Mouse (Mus musculus) liver, embryonic 11.5 days (tissue): ENCODE measurements around the gene Rnf115. TPM values are rescaled to one million over a fixed set of nuclear protein-coding genes. Genes with fewer than 3 reads are reported as not detected.

Experiments used
- ATAC-seq: fragments of 200-750 bp; cut with Nextera tagmentation; replicated peaks from 2 replicates; pipeline ENCODE4 v1.8.0; 2017; ENCODE audit warnings: moderate number of reproducible peaks, mild to moderate bottlenecking, moderate TSS enrichment, moderate library complexity; ENCODE audit not compliant: low FRiP score
- DNase-seq: peaks from one replicate; pipeline ENCODE4 v3.0.0-alpha.2; 2017; ENCODE audit warnings: low spot score
- H3K27ac ChIP-seq: fragments of 300-500 bp; sonication (generic); 2 replicates; pipeline ENCODE4 v1.5.1; 2014; ENCODE audit warnings: mild to moderate bottlenecking, low read depth, low read length, control low read depth
- H3K27me3 ChIP-seq: fragments of 300-500 bp; sonication (generic); replicated peaks from 2 replicates; pipeline ENCODE4 v1.6.1; 2014; ENCODE audit warnings: low read length, mixed read lengths; ENCODE audit not compliant: control insufficient read depth, insufficient read depth
- H3K36me3 ChIP-seq: fragments of 300-500 bp; sonication (generic); 2 replicates; pipeline ENCODE4 v1.6.1; 2014; ENCODE audit warnings: mild to moderate bottlenecking, low read length, moderate library complexity, mixed read lengths; ENCODE audit not compliant: control insufficient read depth, insufficient read depth
- H3K4me1 ChIP-seq: fragments of 300-500 bp; sonication (generic); replicated peaks from 2 replicates; pipeline ENCODE4 v1.6.1; 2014; ENCODE audit warnings: low read length, mixed read lengths; ENCODE audit not compliant: control insufficient read depth, insufficient read depth
- H3K4me2 ChIP-seq: fragments of 300-500 bp; sonication (generic); 2 replicates; pipeline ENCODE4 v1.6.1; 2014; ENCODE audit warnings: mild to moderate bottlenecking, control low read depth, moderate library complexity
- H3K4me3 ChIP-seq: fragments of 300-500 bp; sonication (generic); 2 replicates; pipeline ENCODE4 v1.5.1; 2014; ENCODE audit warnings: low read depth, low read length, control low read depth
- H3K9ac ChIP-seq: fragments of 300-500 bp; sonication (generic); 2 replicates; pipeline ENCODE4 v1.6.1; 2014; ENCODE audit warnings: low read depth, low read length, control low read depth
- H3K9me3 ChIP-seq: fragments of 300-500 bp; sonication (generic); 2 replicates; pipeline ENCODE4 v1.6.1; 2016; ENCODE audit warnings: low read length, inconsistent platforms, mixed read lengths; ENCODE audit not compliant: control insufficient read depth
- WGBS: fragments of 180-500 bp; shearing (Covaris S2); extraction: QIAGEN DNeasy Blood & Tissue Kit; methylation state at CpG from one replicate; pipeline ENCODE4 v1.1.7; 2014; 5-methylcytosine and 5-hydroxymethylcytosine counted together
- polyA plus RNA-seq: library from polyadenylated mRNA; unstranded; fragments of >200 nt; fragmentation: Nextera tagmentation; extraction: Ambion mirVana; gene quantifications from 2 replicates; pipeline ENCODE4 v1.2.1, GENCODE M21; 2014

Rnf115 gene
- polyA plus RNA-seq, 1 experiment from 2014 or later: 49.6 TPM

DNA sequence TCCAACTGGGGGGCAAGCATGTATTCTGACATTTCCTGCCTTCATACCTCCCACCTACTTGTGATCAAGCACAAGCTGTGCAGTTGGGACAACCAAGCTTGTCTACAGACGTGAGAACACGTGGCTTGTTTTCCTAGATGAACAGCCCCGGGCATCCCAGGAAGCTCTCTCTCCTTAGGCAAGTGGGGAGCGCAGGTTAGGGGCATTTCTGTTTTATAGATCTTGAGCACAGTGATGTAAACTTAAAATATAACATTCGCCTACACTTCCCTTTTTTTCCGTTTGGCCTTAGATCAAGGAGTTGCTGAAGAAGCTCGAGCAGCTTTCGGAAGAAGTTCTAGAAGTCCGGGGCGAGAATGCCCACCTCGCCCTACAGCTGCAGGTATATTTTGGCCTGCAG, 38.6 kb upstream of the Rnf115 start:
- H3K4me2 ChIP-seq: no peak overlapping the region
- H3K27me3 ChIP-seq: peaks cover 18% of the 10 kb centered on the region
- WGBS: 75% methylated on average over 11 of the region's 11 CpGs
- no peak overlapping the region for H3K9ac ChIP-seq
- H3K4me1 ChIP-seq: no peaks in the 10 kb centered on the region; the same call in 1 of the 2 replicates
- H3K36me3 ChIP-seq: no peaks in the 10 kb centered on the region
- H3K4me3 ChIP-seq: no peak overlapping the region
- DNase-seq (no peak), ATAC-seq (no peak)
- no peak overlapping the region for H3K27ac ChIP-seq
- no peaks in the 10 kb centered on the region for H3K9me3 ChIP-seq

DNA sequence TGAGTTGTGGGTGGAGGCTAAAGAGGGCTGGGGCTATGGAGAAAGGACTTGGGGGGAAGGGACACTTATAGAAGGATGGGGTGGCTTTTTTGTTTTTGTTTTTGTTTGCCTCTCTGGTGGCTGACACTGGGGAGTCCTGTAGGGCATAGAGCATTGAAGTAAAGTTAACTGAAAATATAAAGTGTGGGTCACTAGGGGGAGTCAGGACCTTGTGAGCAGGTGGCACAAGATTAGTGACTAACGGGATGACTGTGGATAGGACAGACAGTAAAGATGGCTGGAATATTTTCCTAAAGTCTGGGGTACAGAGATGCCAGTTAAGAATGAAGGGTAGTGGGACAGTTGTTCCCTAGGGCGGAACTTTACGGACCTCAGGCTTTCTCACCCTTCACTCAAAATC, 37.2 kb upstream of the Rnf115 start:
- Histone ChIP-seq H3K4me2 (no peak overlapping the region), H3K4me3 (no peak overlapping the region), H3K27ac (no peak overlapping the region), H3K9ac (no peak overlapping the region), H3K36me3 (no peaks in the 10 kb centered on the region), H3K4me1 (no peaks in the 10 kb centered on the region), H3K9me3 (no peaks in the 10 kb centered on the region), H3K27me3 (peaks cover 4% of the 10 kb centered on the region)
- ATAC-seq (no peak), DNase-seq (no peak)
- 45% methylated on average over 3 of the region's 3 CpGs for WGBS

DNA sequence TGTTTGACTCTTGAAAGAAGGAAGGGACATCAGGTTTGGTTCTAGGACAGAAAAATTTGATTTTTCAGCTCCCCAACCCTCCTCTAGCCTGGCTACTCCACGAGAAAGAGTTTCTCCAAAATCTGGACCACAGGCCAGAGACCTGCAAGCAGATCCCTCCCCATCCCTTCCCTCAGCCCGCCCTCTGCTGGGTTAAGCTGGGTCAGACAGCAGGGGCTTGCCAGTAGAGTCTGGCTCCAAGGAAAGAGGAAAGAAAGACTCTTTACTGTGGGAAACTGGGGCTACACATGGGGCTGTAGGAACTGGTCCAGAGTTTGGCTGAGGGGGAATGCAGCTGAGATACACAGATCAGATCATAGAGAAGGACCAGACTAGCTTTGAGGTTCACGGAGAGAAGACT, 35.0 kb upstream of the Rnf115 start:
- no peak for DNase-seq
- no peaks in the 10 kb centered on the region for H3K9me3 ChIP-seq
- no peak overlapping the region for H3K27ac ChIP-seq
- no peaks in the 10 kb centered on the region for H3K36me3 ChIP-seq
- WGBS: 20% methylated on average over 3 of the region's 3 CpGs
- H3K4me3 ChIP-seq: no peak overlapping the region
- peaks cover 1% of the 10 kb centered on the region for H3K4me1 ChIP-seq
- no peaks in the 10 kb centered on the region; the same call in none of the 2 replicates for H3K27me3 ChIP-seq
- no peak for ATAC-seq
- H3K4me2 ChIP-seq: no peak overlapping the region
- no peak overlapping the region for H3K9ac ChIP-seq

DNA sequence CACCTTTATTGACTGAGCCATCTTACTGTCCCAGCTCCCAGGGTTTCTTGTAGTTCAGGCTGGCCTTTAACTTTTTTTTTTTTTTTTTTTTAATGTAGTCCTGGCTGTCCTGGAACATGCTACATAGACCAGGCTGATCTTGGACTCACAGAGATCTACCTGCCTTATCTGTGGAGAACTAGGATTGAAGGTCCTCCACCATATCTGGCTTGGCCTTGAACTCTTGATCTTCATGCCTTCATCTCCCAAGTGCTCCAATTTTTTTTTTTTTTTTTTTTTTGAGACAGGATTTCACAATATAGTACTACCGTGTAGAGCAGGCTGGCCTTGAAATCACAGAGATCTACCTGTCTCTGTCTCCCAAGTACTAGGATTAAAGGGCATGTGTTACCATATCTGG, 33.9 kb upstream of the Rnf115 start:
- H3K27me3 ChIP-seq: no peaks in the 10 kb centered on the region; the same call in none of the 2 replicates
- no peak for ATAC-seq
- H3K9me3 ChIP-seq: no peaks in the 10 kb centered on the region
- no peak overlapping the region for H3K4me2 ChIP-seq
- 72% methylated on average over 1 of the region's 1 CpGs for WGBS
- H3K27ac ChIP-seq: no peak overlapping the region
- no peak overlapping the region for H3K9ac ChIP-seq
- H3K4me3 ChIP-seq: no peak overlapping the region
- H3K36me3 ChIP-seq: no peaks in the 10 kb centered on the region
- no peak for DNase-seq
- H3K4me1 ChIP-seq: peaks cover 5% of the 10 kb centered on the region

DNA sequence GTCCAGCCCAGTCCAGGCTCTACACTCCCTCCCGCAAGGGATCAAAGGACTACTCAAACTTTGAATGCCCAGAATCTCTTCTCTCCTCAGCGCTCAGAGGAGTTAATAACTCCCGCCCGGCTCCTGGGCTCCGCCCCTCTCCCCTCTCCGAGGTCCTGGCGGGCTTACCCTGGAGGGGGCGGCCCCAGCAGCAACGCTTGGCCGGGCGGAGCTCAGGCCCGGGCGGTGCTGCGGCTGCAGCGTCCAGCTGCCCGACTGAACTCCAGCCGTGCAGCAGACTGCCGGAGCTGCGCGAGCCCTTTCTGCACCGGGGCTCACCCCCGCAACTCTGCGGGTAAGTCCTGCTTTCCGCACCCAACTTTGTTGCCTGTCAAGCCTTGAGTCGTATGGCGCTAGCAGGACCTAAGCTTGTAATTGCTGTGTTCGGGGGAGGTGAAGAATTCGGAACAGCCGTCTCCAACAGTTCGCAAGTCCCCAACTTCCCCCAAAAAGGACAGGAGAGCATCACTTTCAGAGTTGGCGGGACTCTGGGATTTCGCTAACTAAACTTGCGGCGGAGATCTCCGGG, 31.2 kb upstream of the Rnf115 start, which contains the start of gene Pias3:
TSS of gene Pias3 (plus strand) at position 187 of the 568 bp plus-strand sequence.
- WGBS: under 1% methylated on average over 35 of the region's 35 CpGs

DNA sequence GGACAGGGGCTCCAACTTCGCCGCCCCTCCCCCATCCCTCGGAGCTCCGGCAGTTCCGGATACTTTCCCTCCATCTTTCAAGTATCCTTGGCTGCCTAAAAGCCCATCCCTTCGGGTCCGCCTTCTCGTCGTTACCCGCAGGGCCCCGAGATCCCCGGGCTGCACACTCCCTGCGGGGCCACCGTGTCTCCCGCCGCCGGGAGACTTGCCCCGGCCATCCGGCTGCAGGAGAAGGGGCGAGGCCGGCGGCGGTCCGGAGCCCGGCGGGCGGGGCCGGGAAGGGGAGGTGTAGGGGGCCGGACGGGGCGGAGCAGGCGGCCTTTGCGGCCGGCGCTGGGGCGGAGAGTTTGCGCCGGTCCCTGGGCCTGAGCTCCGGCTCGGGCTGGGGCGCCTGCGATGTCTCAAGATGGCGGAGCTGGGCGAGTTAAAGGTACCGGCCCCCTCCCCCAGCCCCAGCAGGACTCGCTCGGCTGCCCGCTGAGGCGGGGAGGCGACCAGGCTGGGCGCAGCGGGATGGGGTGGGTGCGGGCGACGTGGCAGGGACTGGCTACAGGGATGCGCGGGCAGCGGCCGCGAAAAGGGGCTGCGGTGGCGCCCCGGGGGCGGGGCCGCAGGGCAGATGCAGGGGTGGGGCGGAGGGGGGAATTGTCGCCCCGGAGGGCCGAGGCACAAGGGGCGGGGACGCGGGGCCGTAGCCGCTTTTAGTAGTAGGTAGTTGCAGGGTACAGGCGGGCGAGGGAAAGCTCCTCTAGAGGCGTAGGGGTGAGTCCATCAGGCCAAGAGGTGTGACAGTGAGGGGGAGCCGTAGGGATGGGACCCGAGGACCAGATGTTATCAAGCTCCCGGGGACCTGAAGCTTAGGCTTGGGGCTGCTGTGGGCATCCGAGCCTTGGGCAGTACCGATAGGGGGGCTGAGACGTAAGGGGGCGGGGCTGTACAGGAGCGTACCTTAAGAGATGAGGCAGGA, 30.4 kb upstream of the Rnf115 start:
- Histone ChIP-seq H3K4me3 (peak overlapping the region; percentile 82), H3K4me2 (peak overlapping the region; percentile 77), H3K9me3 (no peaks in the 10 kb centered on the region), H3K4me1 (peaks cover 5% of the 10 kb centered on the region), H3K36me3 (no peaks in the 10 kb centered on the region), H3K27ac (peak overlapping the region; percentile 88), H3K9ac (peak overlapping the region; percentile 84), H3K27me3 (no peaks in the 10 kb centered on the region)
- WGBS: under 1% methylated on average over 81 of the region's 85 CpGs
- ATAC-seq (peak; percentile 94), DNase-seq (peak; percentile 93)

More for the DNA sequence above, 31.2 kb upstream of the Rnf115 start, which contains the start of gene Pias3:
- Histone ChIP-seq H3K9me3 (no peaks in the 10 kb centered on the region), H3K27ac (peak within 1 kb of the TSS; percentile 88), H3K4me3 (peak within 1 kb of the TSS; percentile 82), H3K9ac (peak within 1 kb of the TSS; percentile 84), H3K27me3 (no peaks in the 10 kb centered on the region), H3K36me3 (no peaks in the 10 kb centered on the region), H3K4me2 (peak within 1 kb of the TSS; percentile 77), H3K4me1 (peaks cover 5% of the 10 kb centered on the region)
- ATAC-seq: peak; percentile 82
- peak; percentile 87 for DNase-seq

DNA sequence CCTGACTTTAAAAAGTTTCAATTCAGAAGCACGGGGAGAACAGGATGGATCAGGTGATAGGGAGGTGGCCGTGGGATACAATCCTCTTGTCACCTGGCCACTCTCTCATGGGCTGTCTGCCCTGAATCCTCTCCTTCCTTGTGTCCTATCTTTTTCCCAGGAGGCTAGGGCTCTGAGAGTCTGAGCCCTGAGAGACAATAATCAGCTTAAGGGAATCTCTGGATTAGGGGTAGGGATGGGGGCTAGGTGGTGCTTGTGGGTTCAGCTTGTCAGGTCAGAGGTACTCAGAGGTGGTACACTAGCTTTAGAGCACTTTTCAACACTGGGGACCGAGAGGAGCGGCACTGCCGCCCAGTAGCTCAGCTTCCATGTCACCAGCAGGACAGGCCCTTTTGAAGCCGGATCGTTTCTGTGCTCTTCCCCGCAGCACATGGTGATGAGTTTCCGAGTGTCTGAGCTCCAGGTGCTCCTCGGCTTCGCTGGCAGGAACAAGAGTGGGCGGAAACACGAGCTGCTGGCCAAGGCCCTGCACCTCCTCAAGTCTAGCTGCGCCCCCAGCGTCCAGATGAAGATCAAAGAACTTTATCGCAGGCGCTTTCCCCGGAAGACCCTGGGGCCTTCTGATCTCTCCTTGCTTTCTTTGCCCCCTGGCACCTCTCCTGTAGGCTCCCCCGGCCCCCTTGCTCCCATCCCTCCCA, 28.3 kb upstream of the Rnf115 start:
- no peaks in the 10 kb centered on the region for H3K36me3 ChIP-seq
- ATAC-seq: no peak
- WGBS: 60% methylated on average over 19 of the region's 19 CpGs
- H3K9me3 ChIP-seq: no peaks in the 10 kb centered on the region
- peaks cover 5% of the 10 kb centered on the region for H3K4me1 ChIP-seq
- no peak overlapping the region for H3K4me3 ChIP-seq
- DNase-seq: no peak
- no peak overlapping the region for H3K4me2 ChIP-seq
- no peak overlapping the region for H3K27ac ChIP-seq
- no peak overlapping the region for H3K9ac ChIP-seq
- no peaks in the 10 kb centered on the region for H3K27me3 ChIP-seq

DNA sequence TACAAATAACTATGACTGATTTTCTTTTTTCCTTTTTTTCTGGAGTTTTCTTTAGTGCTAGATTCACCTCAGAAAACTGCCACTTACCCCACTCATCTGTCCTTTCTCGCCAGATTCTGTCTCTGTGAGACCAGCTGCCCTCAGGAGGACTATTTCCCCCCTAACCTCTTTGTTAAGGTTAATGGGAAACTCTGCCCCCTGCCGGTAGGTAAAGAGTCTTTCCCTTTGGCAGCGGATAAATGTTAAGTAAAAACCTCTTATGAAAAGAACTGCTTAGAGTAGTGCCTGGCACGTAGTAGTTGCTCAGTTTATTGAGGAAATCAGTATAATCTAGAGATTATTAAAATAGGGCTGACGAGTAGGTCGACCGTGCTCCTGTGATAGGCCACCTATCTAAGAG, 27.1 kb upstream of the Rnf115 start:
- ATAC-seq (no peak), DNase-seq (no peak)
- peaks cover 5% of the 10 kb centered on the region for H3K4me1 ChIP-seq
- no peaks in the 10 kb centered on the region for H3K27me3 ChIP-seq
- no peak overlapping the region for H3K4me2 ChIP-seq
- no peak overlapping the region for H3K4me3 ChIP-seq
- WGBS: 45% methylated on average over 7 of the region's 7 CpGs
- no peak overlapping the region for H3K9ac ChIP-seq
- no peak overlapping the region for H3K27ac ChIP-seq
- H3K36me3 ChIP-seq: no peaks in the 10 kb centered on the region
- H3K9me3 ChIP-seq: no peaks in the 10 kb centered on the region
